Mouse (Mus musculus) liver, embryonic 11.5 days (tissue): ENCODE measurements around the gene Gm973. TPM values are rescaled to one million over a fixed set of nuclear protein-coding genes. Genes with fewer than 3 reads are reported as not detected.

Source experiments
- ATAC-seq: fragments of 200-750 bp; cut with Nextera tagmentation; replicated peaks from 2 replicates; pipeline ENCODE4 v1.8.0; 2017; ENCODE audit warnings: moderate number of reproducible peaks, mild to moderate bottlenecking, moderate TSS enrichment, moderate library complexity; ENCODE audit not compliant: low FRiP score
- DNase-seq: peaks from one replicate; pipeline ENCODE4 v3.0.0-alpha.2; 2017; ENCODE audit warnings: low spot score
- H3K27ac ChIP-seq: fragments of 300-500 bp; sonication (generic); 2 replicates; pipeline ENCODE4 v1.5.1; 2014; ENCODE audit warnings: mild to moderate bottlenecking, low read depth, low read length, control low read depth
- H3K27me3 ChIP-seq: fragments of 300-500 bp; sonication (generic); replicated peaks from 2 replicates; pipeline ENCODE4 v1.6.1; 2014; ENCODE audit warnings: low read length, mixed read lengths; ENCODE audit not compliant: control insufficient read depth, insufficient read depth
- H3K36me3 ChIP-seq: fragments of 300-500 bp; sonication (generic); 2 replicates; pipeline ENCODE4 v1.6.1; 2014; ENCODE audit warnings: mild to moderate bottlenecking, low read length, moderate library complexity, mixed read lengths; ENCODE audit not compliant: control insufficient read depth, insufficient read depth
- H3K4me1 ChIP-seq: fragments of 300-500 bp; sonication (generic); replicated peaks from 2 replicates; pipeline ENCODE4 v1.6.1; 2014; ENCODE audit warnings: low read length, mixed read lengths; ENCODE audit not compliant: control insufficient read depth, insufficient read depth
- H3K4me2 ChIP-seq: fragments of 300-500 bp; sonication (generic); 2 replicates; pipeline ENCODE4 v1.6.1; 2014; ENCODE audit warnings: mild to moderate bottlenecking, control low read depth, moderate library complexity
- H3K4me3 ChIP-seq: fragments of 300-500 bp; sonication (generic); 2 replicates; pipeline ENCODE4 v1.5.1; 2014; ENCODE audit warnings: low read depth, low read length, control low read depth
- H3K9ac ChIP-seq: fragments of 300-500 bp; sonication (generic); 2 replicates; pipeline ENCODE4 v1.6.1; 2014; ENCODE audit warnings: low read depth, low read length, control low read depth
- H3K9me3 ChIP-seq: fragments of 300-500 bp; sonication (generic); 2 replicates; pipeline ENCODE4 v1.6.1; 2016; ENCODE audit warnings: low read length, inconsistent platforms, mixed read lengths; ENCODE audit not compliant: control insufficient read depth
- WGBS: fragments of 180-500 bp; shearing (Covaris S2); extraction: QIAGEN DNeasy Blood & Tissue Kit; methylation state at CpG from one replicate; pipeline ENCODE4 v1.1.7; 2014; 5-methylcytosine and 5-hydroxymethylcytosine counted together
- polyA plus RNA-seq: library from polyadenylated mRNA; unstranded; fragments of >200 nt; fragmentation: Nextera tagmentation; extraction: Ambion mirVana; gene quantifications from 2 replicates; pipeline ENCODE4 v1.2.1, GENCODE M21; 2014

Gm973 gene
- polyA plus RNA-seq, 1 experiment from 2014 or later, result 0.22 TPM

DNA sequence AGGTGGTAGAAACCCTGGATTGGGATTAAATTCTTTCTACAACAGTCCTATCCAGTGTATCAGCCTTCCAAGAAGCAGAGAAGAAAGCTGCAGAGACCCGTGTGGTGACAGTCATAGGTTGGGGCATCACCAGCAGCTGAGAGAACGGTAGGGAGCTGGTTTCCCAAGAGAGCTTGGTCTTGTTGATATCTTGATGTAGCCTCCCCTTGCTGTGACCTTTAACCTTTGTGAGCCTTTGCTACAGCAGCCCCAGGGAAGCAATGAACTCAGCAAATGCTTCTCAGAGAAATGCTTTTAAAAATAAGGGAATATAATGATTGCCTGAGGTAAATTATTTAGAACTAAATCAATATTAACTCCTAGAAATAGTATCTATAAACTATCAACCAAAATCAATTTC lies 13.7 kb upstream of the Gm973 start:
- Histone ChIP-seq H3K27ac (no peak overlapping the region), H3K9me3 (no peaks in the 10 kb centered on the region), H3K4me3 (no peak overlapping the region), H3K27me3 (no peaks in the 10 kb centered on the region), H3K9ac (no peak overlapping the region), H3K4me1 (0 out of 2 replicates have a peak, but pooled peaks cover 3% of the 10 kb centered on the region), H3K4me2 (no peak overlapping the region), H3K36me3 (no peaks in the 10 kb centered on the region)
- WGBS, result 56% methylated on average over 2 of the region's 2 CpGs
- ATAC-seq (no peak), DNase-seq (no peak)

- Histone ChIP-seq H3K36me3 (no peaks in the 10 kb centered on the region), H3K9ac (no peak overlapping the region), H3K4me2 (no peak overlapping the region), H3K27ac (0 out of 2 replicates have a peak overlapping the region, but pooled peaks have one; percentile 39), H3K9me3 (no peaks in the 10 kb centered on the region), H3K4me1 (0 out of 2 replicates have a peak, but pooled peaks cover 3% of the 10 kb centered on the region), H3K27me3 (no peaks in the 10 kb centered on the region), H3K4me3 (no peak overlapping the region)
- 56% methylated on average over 7 of the region's 7 CpGs for WGBS
- DNase-seq (no peak), ATAC-seq (peak; percentile 20; the same call in 1 of the 2 replicates)
These were observed 12.3 kb upstream of the Gm973 start for GRCm38 (mm10) chr1:59503659-59504301.

DNA sequence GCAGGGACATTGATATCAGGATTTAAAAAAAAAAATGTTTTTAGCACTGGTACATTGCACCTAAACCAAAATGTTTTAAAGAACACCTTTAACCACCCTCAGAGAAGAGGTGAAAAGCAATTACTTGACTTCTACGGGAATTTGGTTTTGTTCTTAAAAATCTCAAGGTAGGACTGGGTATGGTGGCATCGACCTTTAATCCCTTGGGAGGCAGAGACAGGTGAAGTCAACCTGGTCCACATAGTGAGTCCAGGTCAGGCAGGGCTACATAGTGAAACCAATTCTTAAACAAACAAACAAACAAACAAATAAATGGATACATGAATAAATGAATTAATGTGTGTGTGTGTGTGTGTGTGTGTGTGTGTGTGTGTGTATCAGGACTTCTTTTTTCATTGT lies 11.8 kb upstream of the Gm973 start:
- no peaks in the 10 kb centered on the region for H3K27me3 ChIP-seq
- DNase-seq (no peak), ATAC-seq (no peak)
- no peaks in the 10 kb centered on the region for H3K9me3 ChIP-seq
- WGBS, result 66% methylated on average over 2 of the region's 2 CpGs
- H3K9ac ChIP-seq, result no peak overlapping the region
- no peaks in the 10 kb centered on the region for H3K4me1 ChIP-seq
- no peak overlapping the region for H3K27ac ChIP-seq
- no peak overlapping the region for H3K4me3 ChIP-seq
- H3K36me3 ChIP-seq, result no peaks in the 10 kb centered on the region
- H3K4me2 ChIP-seq, result no peak overlapping the region

GRCm38 (mm10) chr1:59508463-59509139 lies 7.5 kb upstream of the Gm973 start:
- no peak for ATAC-seq
- no peak overlapping the region for H3K9ac ChIP-seq
- 45% methylated on average over 17 of the region's 17 CpGs for WGBS
- no peaks in the 10 kb centered on the region for H3K36me3 ChIP-seq
- no peaks in the 10 kb centered on the region for H3K27me3 ChIP-seq
- H3K4me2 ChIP-seq, result no peak overlapping the region
- no peaks in the 10 kb centered on the region for H3K4me1 ChIP-seq
- no peaks in the 10 kb centered on the region for H3K9me3 ChIP-seq
- no peak for DNase-seq
- no peak overlapping the region for H3K4me3 ChIP-seq
- H3K27ac ChIP-seq, result no peak overlapping the region

- Histone ChIP-seq H3K4me2 (no peak overlapping the region), H3K9me3 (no peaks in the 10 kb centered on the region), H3K4me1 (peaks cover 2% of the 10 kb centered on the region; the same call in 1 of the 2 replicates), H3K27ac (no peak overlapping the region), H3K4me3 (no peak overlapping the region), H3K9ac (no peak overlapping the region), H3K36me3 (no peaks in the 10 kb centered on the region), H3K27me3 (no peaks in the 10 kb centered on the region)
- no peak for ATAC-seq
- DNase-seq, result no peak
- 64% methylated on average over 9 of the region's 9 CpGs for WGBS
These were observed 4.3 kb upstream of the Gm973 start for GRCm38 (mm10) chr1:59511566-59512270.

GRCm38 (mm10) chr1:59520226-59520837 lies 4.3 kb downstream of the Gm973 start:
- peaks cover 7% of the 10 kb centered on the region; the same call in 1 of the 2 replicates for H3K4me1 ChIP-seq
- no peak overlapping the region for H3K4me2 ChIP-seq
- H3K36me3 ChIP-seq, result no peaks in the 10 kb centered on the region
- no peak overlapping the region for H3K27ac ChIP-seq
- H3K9me3 ChIP-seq, result no peaks in the 10 kb centered on the region
- H3K4me3 ChIP-seq, result no peak overlapping the region
- ATAC-seq, result no peak
- 53% methylated on average over 11 of the region's 11 CpGs for WGBS
- no peak overlapping the region for H3K9ac ChIP-seq
- no peak for DNase-seq
- no peaks in the 10 kb centered on the region for H3K27me3 ChIP-seq

- WGBS, result 62% methylated on average over 1 of the region's 1 CpGs
- Histone ChIP-seq H3K4me1 (peaks cover 4% of the 10 kb centered on the region; the same call in 1 of the 2 replicates), H3K9ac (no peak overlapping the region), H3K27me3 (no peaks in the 10 kb centered on the region), H3K27ac (no peak overlapping the region), H3K4me2 (no peak overlapping the region), H3K9me3 (no peaks in the 10 kb centered on the region), H3K36me3 (no peaks in the 10 kb centered on the region), H3K4me3 (no peak overlapping the region)
- ATAC-seq (no peak), DNase-seq (no peak)
These were observed 6.4 kb downstream of the Gm973 start for GRCm38 (mm10) chr1:59522456-59522855.

DNA sequence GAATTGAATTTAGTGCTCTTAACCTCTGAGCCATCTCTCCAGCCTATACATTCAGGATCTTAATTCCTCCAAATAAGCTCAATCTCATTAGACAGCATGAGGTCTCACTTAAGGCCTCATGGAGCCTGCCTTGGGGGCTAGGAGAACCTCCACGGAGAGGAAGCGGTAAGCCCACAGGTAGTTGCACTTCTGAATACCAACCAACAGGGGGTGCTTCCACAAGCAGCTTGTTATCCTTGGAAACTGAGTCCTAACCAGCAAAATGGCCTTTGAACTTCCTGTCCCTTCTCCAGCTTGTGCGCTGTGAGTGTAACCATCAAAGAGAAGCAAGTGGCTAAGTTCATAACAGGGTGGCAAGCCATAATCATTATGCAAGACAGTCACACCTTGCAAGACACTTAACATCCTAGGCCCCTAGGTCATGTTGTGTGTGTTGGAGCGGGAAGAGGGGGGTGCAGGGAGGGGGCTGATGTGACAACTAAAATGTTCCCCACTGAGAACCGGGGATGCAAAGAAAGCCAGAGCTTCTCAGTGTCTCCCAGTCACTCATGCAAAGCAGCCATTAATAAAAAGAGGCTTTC lies 7.4 kb downstream of the Gm973 start:
- no peaks in the 10 kb centered on the region for H3K27me3 ChIP-seq
- peaks cover 4% of the 10 kb centered on the region; the same call in 1 of the 2 replicates for H3K4me1 ChIP-seq
- 66% methylated on average over 5 of the region's 5 CpGs for WGBS

More for the DNA sequence above, 7.4 kb downstream of the Gm973 start:
- no peaks in the 10 kb centered on the region for H3K9me3 ChIP-seq
- ATAC-seq (no peak), DNase-seq (no peak)
- H3K27ac ChIP-seq, result no peak overlapping the region
- H3K36me3 ChIP-seq, result no peaks in the 10 kb centered on the region
- no peak overlapping the region for H3K9ac ChIP-seq
- H3K4me3 ChIP-seq, result no peak overlapping the region
- no peak overlapping the region for H3K4me2 ChIP-seq
